Mouse (Mus musculus): ENCODE data around the gene Tor2a. TPM values are rescaled to one million over a fixed set of nuclear protein-coding genes. Genes with fewer than 3 reads are reported as not detected.

Gene Tor2a
- total RNA-seq (2015; ENCODE audit: low replicate concordance) = 10.4 and 11.3 TPM in 2 replicates
- total RNA-seq (2017; ENCODE audit: low replicate concordance) = 4.7 and 8.8 TPM in 2 replicates

GRCm38 (mm10) chr2:32757056-32757845 is at the start of gene Tor2a:
Gene Tor2a, plus strand, starts transcription at chr2:32757234.
- peak; percentile 95 for ATAC-seq (replicated peaks; ENCODE audit: low FRiP score, poor library complexity, severe bottlenecking)

GRCm38 (mm10) chr2:32708643-32709042 is 48.4 kb upstream of the Tor2a start:
- ATAC-seq (replicated peaks; ENCODE audit: low FRiP score, poor library complexity, severe bottlenecking) = no peak

- ATAC-seq (replicated peaks; ENCODE audit: low FRiP score, poor library complexity, severe bottlenecking) = no peak
These were observed 47.4 kb upstream of the Tor2a start for GRCm38 (mm10) chr2:32709521-32710137.

- no peak for ATAC-seq (replicated peaks; ENCODE audit: low FRiP score, poor library complexity, severe bottlenecking)
These were observed 46.6 kb upstream of the Tor2a start for GRCm38 (mm10) chr2:32710425-32710824.

- ATAC-seq (replicated peaks; ENCODE audit: low FRiP score, poor library complexity, severe bottlenecking) = no peak
These were observed 45.6 kb upstream of the Tor2a start for GRCm38 (mm10) chr2:32711301-32712056.

- ATAC-seq (replicated peaks; ENCODE audit: low FRiP score, poor library complexity, severe bottlenecking) = peak; percentile 48
These were observed 44.9 kb upstream of the Tor2a start for GRCm38 (mm10) chr2:32712108-32712551.

- ATAC-seq (replicated peaks; ENCODE audit: low FRiP score, poor library complexity, severe bottlenecking) = peak; percentile 80
These were observed 44.5 kb upstream of the Tor2a start for GRCm38 (mm10) chr2:32712586-32712933.

- ATAC-seq (replicated peaks; ENCODE audit: low FRiP score, poor library complexity, severe bottlenecking) = peak; percentile 82
These were observed 43.9 kb upstream of the Tor2a start, which contains the start of gene Cdk9 for GRCm38 (mm10) chr2:32712934-32713817. Gene Cdk9, minus strand, starts transcription at chr2:32713076.

- no peak for ATAC-seq (replicated peaks; ENCODE audit: low FRiP score, poor library complexity, severe bottlenecking)
These were observed 42.7 kb upstream of the Tor2a start for GRCm38 (mm10) chr2:32714117-32714986.

- ATAC-seq (replicated peaks; ENCODE audit: low FRiP score, poor library complexity, severe bottlenecking) = no peak
These were observed 42.0 kb upstream of the Tor2a start for GRCm38 (mm10) chr2:32714987-32715425.

- no peak for ATAC-seq (replicated peaks; ENCODE audit: low FRiP score, poor library complexity, severe bottlenecking)
These were observed 38.3 kb upstream of the Tor2a start for GRCm38 (mm10) chr2:32718761-32719160.

- no peak for ATAC-seq (replicated peaks; ENCODE audit: low FRiP score, poor library complexity, severe bottlenecking)
These were observed 37.0 kb upstream of the Tor2a start for GRCm38 (mm10) chr2:32720053-32720452.

- no peak for ATAC-seq (replicated peaks; ENCODE audit: low FRiP score, poor library complexity, severe bottlenecking)
These were observed 36.3 kb upstream of the Tor2a start, which contains the start of gene Sh2d3c for GRCm38 (mm10) chr2:32720681-32721229. Gene Sh2d3c, plus strand, starts transcription at chr2:32721055.

- 0 out of 2 replicates have a peak, but pooled peaks have one; percentile 17 for ATAC-seq (replicated peaks; ENCODE audit: low FRiP score, poor library complexity, severe bottlenecking)
These were observed 35.0 kb upstream of the Tor2a start for GRCm38 (mm10) chr2:32722046-32722445.

- ATAC-seq (replicated peaks; ENCODE audit: low FRiP score, poor library complexity, severe bottlenecking) = no peak
These were observed 34.5 kb upstream of the Tor2a start for GRCm38 (mm10) chr2:32722581-32722980.

GRCm38 (mm10) chr2:32724149-32724548 is 32.9 kb upstream of the Tor2a start:
- no peak for ATAC-seq (replicated peaks; ENCODE audit: low FRiP score, poor library complexity, severe bottlenecking)

- ATAC-seq (replicated peaks; ENCODE audit: low FRiP score, poor library complexity, severe bottlenecking) = no peak
These were observed 31.9 kb upstream of the Tor2a start for GRCm38 (mm10) chr2:32724832-32725790.
